Mouse (Mus musculus) liver, embryonic 11.5 days (tissue): ENCODE results near the gene Gm44790. TPM values are rescaled to one million over a fixed set of nuclear protein-coding genes. Genes with fewer than 3 reads are reported as not detected.
A peak's percentile ranks its signal among the peaks of the same experiment; 100 is the strongest.

Source experiments
- ATAC-seq: fragments of 200-750 bp; cut with Nextera tagmentation; replicated peaks from 2 replicates; pipeline ENCODE4 v1.8.0; 2017; ENCODE audit warnings: moderate number of reproducible peaks, mild to moderate bottlenecking, moderate TSS enrichment, moderate library complexity; ENCODE audit not compliant: low FRiP score
- DNase-seq: peaks from one replicate; pipeline ENCODE4 v3.0.0-alpha.2; 2017; ENCODE audit warnings: low spot score
- H3K27ac ChIP-seq: fragments of 300-500 bp; sonication (generic); 2 replicates; pipeline ENCODE4 v1.5.1; 2014; ENCODE audit warnings: mild to moderate bottlenecking, low read depth, low read length, control low read depth
- H3K27me3 ChIP-seq: fragments of 300-500 bp; sonication (generic); replicated peaks from 2 replicates; pipeline ENCODE4 v1.6.1; 2014; ENCODE audit warnings: low read length, mixed read lengths; ENCODE audit not compliant: control insufficient read depth, insufficient read depth
- H3K36me3 ChIP-seq: fragments of 300-500 bp; sonication (generic); 2 replicates; pipeline ENCODE4 v1.6.1; 2014; ENCODE audit warnings: mild to moderate bottlenecking, low read length, moderate library complexity, mixed read lengths; ENCODE audit not compliant: control insufficient read depth, insufficient read depth
- H3K4me1 ChIP-seq: fragments of 300-500 bp; sonication (generic); replicated peaks from 2 replicates; pipeline ENCODE4 v1.6.1; 2014; ENCODE audit warnings: low read length, mixed read lengths; ENCODE audit not compliant: control insufficient read depth, insufficient read depth
- H3K4me2 ChIP-seq: fragments of 300-500 bp; sonication (generic); 2 replicates; pipeline ENCODE4 v1.6.1; 2014; ENCODE audit warnings: mild to moderate bottlenecking, control low read depth, moderate library complexity
- H3K4me3 ChIP-seq: fragments of 300-500 bp; sonication (generic); 2 replicates; pipeline ENCODE4 v1.5.1; 2014; ENCODE audit warnings: low read depth, low read length, control low read depth
- H3K9ac ChIP-seq: fragments of 300-500 bp; sonication (generic); 2 replicates; pipeline ENCODE4 v1.6.1; 2014; ENCODE audit warnings: low read depth, low read length, control low read depth
- H3K9me3 ChIP-seq: fragments of 300-500 bp; sonication (generic); 2 replicates; pipeline ENCODE4 v1.6.1; 2016; ENCODE audit warnings: low read length, inconsistent platforms, mixed read lengths; ENCODE audit not compliant: control insufficient read depth
- WGBS: fragments of 180-500 bp; shearing (Covaris S2); extraction: QIAGEN DNeasy Blood & Tissue Kit; methylation state at CpG from one replicate; pipeline ENCODE4 v1.1.7; 2014; 5-methylcytosine and 5-hydroxymethylcytosine counted together
- polyA plus RNA-seq: library from polyadenylated mRNA; unstranded; fragments of >200 nt; fragmentation: Nextera tagmentation; extraction: Ambion mirVana; gene quantifications from 2 replicates; pipeline ENCODE4 v1.2.1, GENCODE M21; 2014

Gm44790 gene
- polyA plus RNA-seq, 1 experiment from 2014 or later: not detected

DNA sequence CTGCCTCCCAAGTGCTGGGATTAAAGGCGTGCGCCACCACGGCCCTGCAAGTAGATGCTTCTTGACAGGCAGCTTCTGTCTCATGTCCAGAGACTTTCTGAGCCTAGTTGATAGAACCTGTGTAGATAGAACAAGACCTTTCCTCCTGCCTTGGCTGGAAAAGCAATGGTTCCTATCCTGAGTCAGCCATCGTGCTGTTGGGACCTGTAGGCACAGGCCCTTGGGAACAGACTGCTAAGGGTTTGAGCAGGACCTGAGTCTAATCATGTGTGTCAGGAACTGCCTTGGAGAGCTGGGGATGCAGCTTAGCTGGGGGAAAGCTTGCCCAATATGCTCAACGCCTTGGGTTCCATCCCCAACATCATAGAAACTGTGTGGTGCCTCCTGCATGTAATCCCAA lies 47.6 kb downstream of the Gm44790 start:
- H3K27ac ChIP-seq: no peak overlapping the region

DNA sequence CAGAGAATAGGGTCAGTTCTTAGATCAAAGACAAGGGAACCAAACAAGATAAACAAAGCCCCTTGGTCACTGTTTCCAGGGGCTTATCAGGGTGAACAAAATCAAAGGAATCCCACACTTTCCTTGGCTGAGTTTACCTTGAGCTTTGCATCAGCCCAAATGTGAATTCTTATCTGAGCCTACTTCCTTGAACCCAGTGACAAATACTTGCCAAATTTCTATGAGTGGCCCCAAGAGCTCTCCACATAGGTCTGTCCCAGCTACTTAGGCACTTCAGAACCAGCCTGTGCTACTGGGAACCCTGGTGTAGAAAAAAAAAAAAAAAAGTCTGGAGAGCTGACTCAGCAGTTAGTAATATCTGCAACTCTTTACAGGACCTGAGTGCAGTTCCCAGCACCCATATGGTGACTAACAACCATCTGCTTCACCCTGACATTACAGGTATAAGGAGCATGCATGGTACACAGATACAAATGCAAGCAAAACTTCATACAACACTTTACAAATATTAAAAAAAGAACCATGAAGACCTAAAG lies 48.3 kb downstream of the Gm44790 start:
- no peak for DNase-seq
- H3K27ac ChIP-seq: 0 out of 2 replicates have a peak overlapping the region, but pooled peaks have one; percentile 35
- peaks cover 35% of the 10 kb centered on the region for H3K4me1 ChIP-seq
- no peaks in the 10 kb centered on the region for H3K9me3 ChIP-seq
- no peak overlapping the region for H3K9ac ChIP-seq
- no peaks in the 10 kb centered on the region for H3K27me3 ChIP-seq
- H3K4me2 ChIP-seq: no peak overlapping the region
- no peak overlapping the region for H3K4me3 ChIP-seq
- H3K36me3 ChIP-seq: 0 out of 2 replicates have a peak, but pooled peaks cover 1% of the 10 kb centered on the region
- ATAC-seq: no peak

More for the DNA sequence above, 47.6 kb downstream of the Gm44790 start:
- Histone ChIP-seq H3K36me3 (0 out of 2 replicates have a peak, but pooled peaks cover 2% of the 10 kb centered on the region), H3K9ac (no peak overlapping the region), H3K4me2 (no peak overlapping the region), H3K9me3 (no peaks in the 10 kb centered on the region), H3K4me1 (peaks cover 35% of the 10 kb centered on the region), H3K27me3 (no peaks in the 10 kb centered on the region), H3K4me3 (no peak overlapping the region)
- ATAC-seq: no peak
- 92% methylated on average over 5 of the region's 5 CpGs for WGBS
- DNase-seq: no peak

DNA sequence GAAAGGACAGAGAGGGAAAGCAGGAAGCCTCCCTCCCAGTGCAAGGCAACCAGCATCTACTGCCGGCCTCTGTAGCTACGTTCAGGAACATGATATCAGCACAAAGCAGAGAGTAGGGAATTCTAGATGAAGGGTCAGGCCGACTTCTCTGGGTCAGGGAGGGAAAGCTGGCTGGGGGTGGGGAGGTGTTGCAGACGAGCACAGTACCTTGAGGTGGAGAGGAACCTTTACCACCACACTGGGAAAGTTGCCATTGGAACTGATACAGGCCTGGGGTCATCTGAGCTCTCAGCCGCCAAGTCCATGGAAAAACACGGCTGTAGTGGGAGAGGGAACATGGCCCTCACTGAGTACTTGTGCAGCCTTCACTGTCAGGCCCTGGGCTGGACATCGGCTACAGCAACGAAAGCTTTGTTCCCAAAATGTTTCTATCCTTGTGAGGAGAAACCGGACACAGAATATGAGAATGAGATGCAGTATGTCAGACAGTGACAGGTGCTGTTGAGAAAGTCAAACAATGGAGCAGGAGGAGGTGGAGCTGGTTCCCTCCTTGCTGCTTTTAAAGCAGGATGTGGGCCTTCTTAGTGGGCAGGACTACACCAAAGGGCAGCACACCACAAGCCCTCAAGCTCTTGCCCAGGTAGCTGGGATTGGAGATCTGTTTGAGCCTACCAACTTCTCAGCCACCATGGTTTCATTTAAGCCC lies 49.2 kb downstream of the Gm44790 start:
- Histone ChIP-seq H3K9ac (no peak overlapping the region), H3K27ac (0 out of 2 replicates have a peak overlapping the region, but pooled peaks have one; percentile 35)

DNA sequence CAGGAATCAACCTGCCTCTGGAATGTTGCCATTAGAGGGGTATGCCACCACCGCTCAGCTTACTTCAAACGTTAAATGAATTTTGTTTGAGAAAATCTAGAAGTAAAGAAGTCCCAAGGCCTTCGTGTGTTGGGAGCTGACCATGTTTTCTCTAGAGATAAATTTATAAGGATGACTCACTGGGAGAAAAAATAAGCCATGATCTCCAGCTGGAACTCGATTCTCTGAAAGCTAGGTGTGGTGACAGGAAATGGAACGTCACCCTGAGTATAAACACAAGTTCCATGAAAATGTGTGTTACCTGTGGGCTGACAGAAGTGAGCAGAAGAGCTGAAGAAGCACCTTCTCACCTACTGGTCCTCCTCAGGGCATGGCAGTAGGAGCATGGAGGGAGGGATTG lies 50.5 kb downstream of the Gm44790 start:
- no peak for DNase-seq
- no peak overlapping the region for H3K9ac ChIP-seq
- WGBS: 73% methylated on average over 5 of the region's 5 CpGs
- H3K4me1 ChIP-seq: peaks cover 38% of the 10 kb centered on the region
- H3K27me3 ChIP-seq: no peaks in the 10 kb centered on the region
- H3K4me3 ChIP-seq: no peak overlapping the region
- H3K27ac ChIP-seq: no peak overlapping the region
- no peak for ATAC-seq
- no peaks in the 10 kb centered on the region for H3K9me3 ChIP-seq
- no peaks in the 10 kb centered on the region for H3K36me3 ChIP-seq
- no peak overlapping the region for H3K4me2 ChIP-seq

More for the DNA sequence above, 49.2 kb downstream of the Gm44790 start:
- H3K36me3 ChIP-seq: no peaks in the 10 kb centered on the region
- WGBS: 68% methylated on average over 9 of the region's 9 CpGs
- H3K4me1 ChIP-seq: peaks cover 42% of the 10 kb centered on the region
- no peak for DNase-seq
- H3K27me3 ChIP-seq: no peaks in the 10 kb centered on the region
- no peak overlapping the region for H3K4me2 ChIP-seq
- no peaks in the 10 kb centered on the region for H3K9me3 ChIP-seq
- H3K4me3 ChIP-seq: no peak overlapping the region
- no peak for ATAC-seq

DNA sequence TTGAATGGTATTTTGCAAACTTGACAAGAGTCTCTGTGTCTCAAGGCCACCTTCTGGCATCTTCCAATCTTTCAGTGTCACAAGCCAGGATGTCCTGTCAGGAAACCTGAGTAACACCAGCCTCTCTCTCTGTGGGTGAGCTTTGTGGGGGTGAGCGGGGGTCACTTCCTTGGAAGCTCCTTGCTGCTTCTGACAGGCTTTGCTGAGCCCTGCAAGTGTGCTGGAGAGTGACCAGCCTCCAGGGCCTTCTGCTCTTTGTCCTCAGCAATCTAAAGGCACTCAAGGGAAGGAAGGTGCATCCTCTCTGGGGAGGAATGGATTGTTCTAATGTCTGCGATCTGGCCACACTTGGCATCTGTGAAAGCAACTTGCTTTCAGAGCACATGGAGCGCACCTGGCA lies 52.9 kb downstream of the Gm44790 start:
- H3K4me1 ChIP-seq: peaks cover 25% of the 10 kb centered on the region
- no peak overlapping the region for H3K9ac ChIP-seq
- no peaks in the 10 kb centered on the region for H3K9me3 ChIP-seq
- ATAC-seq (no peak), DNase-seq (no peak)
- no peak overlapping the region for H3K4me3 ChIP-seq
- H3K36me3 ChIP-seq: no peaks in the 10 kb centered on the region
- no peak overlapping the region for H3K4me2 ChIP-seq
- no peaks in the 10 kb centered on the region for H3K27me3 ChIP-seq
- H3K27ac ChIP-seq: peak overlapping the region; percentile 9; the same call in 1 of the 2 replicates
- WGBS: 68% methylated on average over 3 of the region's 3 CpGs

DNA sequence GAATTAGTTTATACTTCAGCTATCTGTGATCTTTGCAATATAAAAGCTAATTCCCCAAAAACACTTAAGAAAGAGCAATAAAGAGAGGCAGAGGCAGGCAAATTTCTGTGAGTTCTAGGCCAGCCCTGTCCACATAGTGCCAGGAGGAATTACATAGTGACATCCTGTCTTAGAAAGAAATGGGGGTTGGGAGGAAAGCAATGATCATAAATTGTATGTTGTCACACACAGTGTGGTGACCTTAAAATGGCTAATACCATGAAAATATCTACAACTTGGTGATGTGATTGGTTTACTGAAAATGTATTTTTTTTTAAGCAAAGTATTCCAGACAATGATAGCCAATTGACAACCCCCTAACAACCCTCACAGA lies 53.3 kb downstream of the Gm44790 start:
- ATAC-seq (no peak), DNase-seq (no peak)
- H3K27ac ChIP-seq: no peak overlapping the region
- H3K4me3 ChIP-seq: no peak overlapping the region
- H3K9me3 ChIP-seq: no peaks in the 10 kb centered on the region
- no peak overlapping the region for H3K9ac ChIP-seq
- H3K36me3 ChIP-seq: no peaks in the 10 kb centered on the region
- H3K27me3 ChIP-seq: no peaks in the 10 kb centered on the region
- peaks cover 25% of the 10 kb centered on the region for H3K4me1 ChIP-seq
- no peak overlapping the region for H3K4me2 ChIP-seq

DNA sequence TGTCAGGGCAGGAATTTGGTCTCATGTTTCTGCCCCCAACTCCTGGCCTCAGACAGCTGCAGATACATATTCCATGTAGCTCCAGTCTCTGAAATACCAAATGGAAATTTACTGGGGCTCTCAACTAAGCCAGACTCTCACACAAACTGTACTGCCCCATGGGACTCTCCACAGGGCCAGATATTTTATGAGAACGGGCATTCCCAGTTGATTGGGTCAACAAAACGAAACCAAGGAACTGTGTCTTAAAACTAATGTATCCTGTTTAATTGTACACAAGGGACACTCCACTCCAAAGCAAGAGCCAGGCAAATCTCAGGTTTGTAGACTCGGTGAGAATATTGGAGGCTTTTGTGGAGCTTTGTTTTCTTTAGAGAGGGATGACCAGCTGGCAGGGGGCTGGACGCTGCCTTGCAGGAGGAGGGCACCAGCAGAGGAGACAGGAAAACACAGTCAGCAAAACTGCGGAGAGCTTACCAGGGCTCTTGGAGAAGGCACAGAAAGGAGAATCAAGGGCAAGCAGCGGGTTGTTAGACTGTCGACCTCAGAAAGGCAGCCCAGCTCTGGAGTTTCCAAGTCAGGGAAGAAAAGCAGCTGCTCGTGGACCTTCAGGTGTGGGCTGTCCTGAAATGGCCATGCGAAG lies 53.9 kb downstream of the Gm44790 start:
- peaks cover 23% of the 10 kb centered on the region for H3K4me1 ChIP-seq
- peak overlapping the region; percentile 38 for H3K4me2 ChIP-seq
- H3K27ac ChIP-seq: peak overlapping the region; percentile 42
- H3K36me3 ChIP-seq: no peaks in the 10 kb centered on the region
- no peak overlapping the region for H3K4me3 ChIP-seq
- H3K9me3 ChIP-seq: no peaks in the 10 kb centered on the region
- ATAC-seq: no peak
- no peak for DNase-seq
- 38% methylated on average over 9 of the region's 9 CpGs for WGBS
- 0 out of 2 replicates have a peak overlapping the region, but pooled peaks have one; percentile 7 for H3K9ac ChIP-seq
- H3K27me3 ChIP-seq: no peaks in the 10 kb centered on the region

DNA sequence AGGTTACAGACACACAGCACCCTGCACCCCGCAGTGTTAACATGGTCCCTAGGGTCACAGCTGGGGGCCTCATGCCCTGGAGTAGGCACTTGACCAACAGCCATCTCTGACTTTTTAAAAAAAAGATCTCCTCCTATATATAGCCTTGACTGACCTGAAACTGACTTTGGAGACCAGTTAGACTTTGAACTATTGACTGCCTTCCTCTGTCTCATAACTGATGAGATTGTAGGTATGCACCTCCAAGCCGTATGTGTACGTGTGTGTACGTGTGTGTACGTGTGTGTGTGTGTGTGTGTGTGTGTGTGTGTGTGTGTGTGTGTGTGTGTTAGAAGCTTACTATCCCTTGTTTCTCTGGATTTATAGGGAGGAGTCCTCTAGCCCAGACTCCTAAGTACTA lies 55.4 kb downstream of the Gm44790 start:
- 83% methylated on average over 5 of the region's 5 CpGs for WGBS
- H3K9ac ChIP-seq: no peak overlapping the region
- H3K4me1 ChIP-seq: peaks cover 18% of the 10 kb centered on the region
- H3K9me3 ChIP-seq: no peaks in the 10 kb centered on the region
- ATAC-seq (no peak), DNase-seq (no peak)
- H3K27ac ChIP-seq: no peak overlapping the region
- no peaks in the 10 kb centered on the region for H3K27me3 ChIP-seq
- H3K36me3 ChIP-seq: no peaks in the 10 kb centered on the region
- H3K4me2 ChIP-seq: no peak overlapping the region
- H3K4me3 ChIP-seq: no peak overlapping the region
